Mouse (Mus musculus): ENCODE measurements around the gene Jsrp1.

- TF ChIP-seq CTCF (conservative IDR thresholded peaks at IDR 0.05; ENCODE audit: low read length) (no peak), NANOG (IDR thresholded peaks at IDR 0.05; ENCODE audit: borderline replicate concordance, low read length) (no peak), POU5F1 (IDR thresholded peaks at IDR 0.05; ENCODE audit: borderline replicate concordance, low read length) (no peak)
These were observed 49.0 kb upstream of the Jsrp1 start for GRCm38 (mm10) chr10:80862305-80862704.

Data from E14TG2a.4 (cell line).